ENCODE assay signal across 8 mouse cellular contexts in the genomic region with DNA sequence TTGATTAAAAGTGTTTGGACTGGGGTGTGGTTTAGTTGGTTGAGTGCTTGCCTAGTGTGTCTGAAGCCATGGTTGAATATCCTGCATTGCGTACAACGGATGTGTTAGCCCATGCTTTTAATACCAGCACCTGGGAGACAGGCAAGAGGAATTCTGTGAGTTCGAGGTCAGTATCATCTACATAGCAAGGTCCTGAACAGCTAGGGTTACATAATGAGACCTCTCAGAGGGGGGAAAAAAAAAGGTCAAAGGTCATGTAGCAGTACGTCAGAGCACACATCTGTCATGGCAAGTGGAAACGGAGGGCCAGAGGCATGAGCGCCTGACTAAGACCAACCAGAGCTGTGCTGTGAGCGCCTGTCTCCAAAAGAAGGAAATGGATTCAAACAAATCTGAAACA. TPM values are rescaled to one million over a fixed set of nuclear protein-coding genes. Genes with fewer than 3 reads are reported as not detected.
DNase-seq lines count a peak whose midpoint lies in the region; ATAC-seq lines count a peak whose summit lies in the region.

No protein-coding gene starts in this region.

- H3K27ac ChIP-seq in heart, embryonic 13.5 days (replicated peaks), result 0 out of 2 replicates have a peak overlapping the region, but pooled peaks have one; percentile 10
- no peak overlapping the region; the same call in 1 of the 2 replicates for H3K27ac ChIP-seq in intestine, embryonic 14.5 days (ENCODE audit: low read depth)
- H3K27ac ChIP-seq in midbrain, embryonic 16.5 days (ENCODE audit: low read length), result peak overlapping the region; percentile 100

- H3K27me3 ChIP-seq in heart, embryonic 13.5 days (replicated peaks), result no peaks in the 10 kb centered on the region
- no peaks in the 10 kb centered on the region for H3K27me3 ChIP-seq in intestine, embryonic 14.5 days (replicated peaks; ENCODE audit: control insufficient read depth, insufficient read depth, low read length)
- H3K27me3 ChIP-seq in midbrain, embryonic 16.5 days (ENCODE audit: control insufficient read depth, insufficient read depth, low read depth, low read length), result no peaks in the 10 kb centered on the region

- WGBS in heart, embryonic 13.5 days, result 50% methylated on average over 7 of the region's 7 CpGs
- 44% methylated on average over 7 of the region's 7 CpGs for WGBS in intestine, embryonic 14.5 days
- 45% methylated on average over 7 of the region's 7 CpGs for WGBS in midbrain, embryonic 16.5 days

- H3K4me1 ChIP-seq in heart, embryonic 13.5 days, result peaks cover 58% of the 10 kb centered on the region
- H3K4me1 ChIP-seq in intestine, embryonic 14.5 days (replicated peaks; ENCODE audit: control insufficient read depth, insufficient read depth, low read length), result peaks cover 35% of the 10 kb centered on the region
- H3K4me1 ChIP-seq in midbrain, embryonic 16.5 days (ENCODE audit: control insufficient read depth, insufficient read depth, low read length), result peaks cover 45% of the 10 kb centered on the region

- H3K9me3 ChIP-seq in heart, embryonic 13.5 days, result no peaks in the 10 kb centered on the region
- H3K9me3 ChIP-seq in intestine, embryonic 14.5 days (ENCODE audit: control insufficient read depth, low read length), result no peaks in the 10 kb centered on the region
- no peaks in the 10 kb centered on the region for H3K9me3 ChIP-seq in midbrain, embryonic 16.5 days (replicated peaks; ENCODE audit: control insufficient read depth, low read length, poor library complexity, severe bottlenecking)

- peak overlapping the region; percentile 100 for H3K9ac ChIP-seq in heart, embryonic 13.5 days
- H3K9ac ChIP-seq in intestine, embryonic 14.5 days (ENCODE audit: low read length), result no peak overlapping the region
- no peak overlapping the region; the same call in 1 of the 2 replicates for H3K9ac ChIP-seq in midbrain, embryonic 16.5 days (ENCODE audit: low read depth, low read length)

- intact Hi-C loops in heart, postnatal 14 days (cut with DNase I), result loop anchor here (2.0 kb wide), 1 partner anchor 31 kb away; no protein-coding TSS in a partner anchor

- ATAC-seq in heart, embryonic 13.5 days (ENCODE audit: extremely low read depth, insufficient number of reproducible peaks, low FRiP score, low TSS enrichment), result no peak
- ATAC-seq in intestine, embryonic 14.5 days (replicated peaks; ENCODE audit: low FRiP score, low TSS enrichment, low read depth), result no peak
- ATAC-seq in midbrain, embryonic 16.5 days, result no peak

- peaks cover 67% of the 10 kb centered on the region for H3K36me3 ChIP-seq in heart, embryonic 13.5 days
- peaks cover 60% of the 10 kb centered on the region for H3K36me3 ChIP-seq in intestine, embryonic 14.5 days (ENCODE audit: control insufficient read depth, insufficient read depth, low read length)
- H3K36me3 ChIP-seq in midbrain, embryonic 16.5 days (ENCODE audit: control insufficient read depth, insufficient read depth, low read length), result 0 out of 2 replicates have a peak, but pooled peaks cover 6% of the 10 kb centered on the region

- peak overlapping the region; percentile 96 for H3K4me2 ChIP-seq in heart, embryonic 13.5 days
- peak overlapping the region; percentile 88 for H3K4me2 ChIP-seq in intestine, embryonic 14.5 days (ENCODE audit: low read length)
- H3K4me2 ChIP-seq in midbrain, embryonic 16.5 days (ENCODE audit: low read length), result peak overlapping the region; percentile 80

- peak overlapping the region; percentile 99 for H3K4me3 ChIP-seq in heart, embryonic 13.5 days
- H3K4me3 ChIP-seq in intestine, embryonic 14.5 days (ENCODE audit: low read depth, low read length), result peak overlapping the region; percentile 96
- 0 out of 2 replicates have a peak overlapping the region, but pooled peaks have one; percentile 7 for H3K4me3 ChIP-seq in midbrain, embryonic 16.5 days (ENCODE audit: low read depth, low read length)

- no peak for DNase-seq in heart, postnatal 14 days
- peak; percentile 59 for DNase-seq in embryo, embryonic 9.5 days (ENCODE audit: extremely low spot score)
- no peak for DNase-seq in intestine, embryonic 14.5 days (ENCODE audit: low spot score)
- no peak for DNase-seq in adrenal gland, postnatal 10 days
- DNase-seq in ovary, adult 18-20 months (ENCODE audit: low spot score), result no peak
- no peak for DNase-seq in thymus, postnatal 14 days

RNA-seq across cellular contexts. Expression of gene Nedd4, which starts 3.4 kb away (rescaled TPM):
- 468 and 480 TPM in 2 replicates for polyA plus RNA-seq in heart, embryonic 13.5 days (2015; fragmentation: Nextera tagmentation; extraction: Ambion mirVana)
- total RNA-seq in heart, postnatal 14 days (2021), result 100 to 1,000 TPM; 405 to 416 TPM
- 671 and 756 TPM in 2 replicates for polyA plus RNA-seq in intestine, embryonic 14.5 days (2014; fragmentation: Nextera tagmentation; extraction: Ambion mirVana)
- polyA plus RNA-seq in midbrain, embryonic 16.5 days (2015; fragmentation: Nextera tagmentation; extraction: Ambion mirVana), result 393 and 436 TPM in 2 replicates
- total RNA-seq in adrenal gland, postnatal 10 days (2021), result 100 to 1,000 TPM; 469 to 580 TPM

Comparison
In these comparisons a context has a peak if more than half of its experiments do, and no peak if none do; other contexts are left out.
1. H3K4me3 ChIP-seq: peak in every context shown above with its lines; median percentile 99 in heart, embryonic 13.5 days; 96 in intestine, embryonic 14.5 days; 7 in midbrain, embryonic 16.5 days.